Mouse (Mus musculus): ENCODE results near the gene Necab3.

DNA sequence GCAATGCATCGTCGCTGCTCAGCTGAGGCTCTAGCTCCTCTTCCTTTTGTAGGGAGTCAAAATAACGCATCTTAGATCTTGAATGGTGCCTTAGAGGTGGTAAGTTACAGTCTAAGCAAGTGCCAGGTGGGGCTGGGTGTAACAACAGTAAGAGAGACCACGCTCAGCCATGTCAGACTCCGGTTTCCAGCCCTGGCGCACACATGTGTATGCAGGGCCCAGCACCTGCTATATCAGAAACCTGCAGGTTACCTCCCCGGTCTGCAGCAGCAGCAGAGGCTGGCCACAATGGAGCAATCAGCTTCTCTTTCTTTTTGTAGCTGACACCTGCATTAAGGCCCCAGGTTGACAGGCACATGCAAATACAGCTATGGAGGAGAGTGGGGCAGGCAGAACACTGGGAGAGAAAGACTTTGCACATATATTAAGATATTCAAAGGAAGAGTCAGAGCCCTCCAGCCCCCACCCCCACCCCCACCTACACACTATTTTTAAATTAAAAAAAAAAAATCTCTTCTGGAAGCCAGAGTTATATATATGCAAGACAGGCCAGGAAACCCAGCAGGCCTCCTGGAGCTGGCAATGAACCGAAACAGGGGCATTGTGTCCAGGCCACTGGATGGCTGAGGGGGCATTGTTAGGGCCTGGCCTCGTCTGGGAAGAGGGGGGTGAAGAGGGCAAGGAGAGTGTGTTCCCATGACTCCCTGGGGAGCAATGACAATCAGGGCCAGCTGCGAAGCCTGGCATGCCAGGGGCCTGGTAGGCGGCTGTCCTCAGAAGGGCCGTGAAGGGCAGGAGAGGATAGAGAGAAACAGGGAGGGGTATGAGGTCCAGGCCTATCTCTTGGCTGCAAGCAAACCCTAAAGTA lies 18.4 kb upstream of the Necab3 start:
- TF ChIP-seq CTCF (IDR thresholded peaks at IDR 0.05; ENCODE audit: borderline replicate concordance, insufficient read depth, low read depth, low read length) (no peak), POLR2A (IDR thresholded peaks at IDR 0.05; ENCODE audit: borderline replicate concordance, insufficient read depth, low read length) (no peak)
